Mouse (Mus musculus) ES-Bruce4 (cell line): ENCODE measurements around the gene Olr1. TPM values are rescaled to one million over a fixed set of nuclear protein-coding genes. Genes with fewer than 3 reads are reported as not detected.

ENCODE experiments used
- H3K27ac ChIP-seq: 2 replicates; pipeline ENCODE4 v1.5.1; 2012; ENCODE audit warnings: low read length, inconsistent platforms; ENCODE audit not compliant: insufficient read depth
- H3K27me3 ChIP-seq: 2 replicates; pipeline ENCODE4 v1.6.1; 2012; ENCODE audit warnings: mild to moderate bottlenecking, low read length, inconsistent platforms; ENCODE audit not compliant: control insufficient read depth, poor library complexity, insufficient read depth, severe bottlenecking
- H3K36me3 ChIP-seq: 2 replicates; pipeline ENCODE4 v1.6.1; 2012; ENCODE audit warnings: inconsistent platforms, mild to moderate bottlenecking, low read length, moderate library complexity; ENCODE audit not compliant: control insufficient read depth, poor library complexity, insufficient read depth, severe bottlenecking
- H3K4me1 ChIP-seq: one replicate; pipeline ENCODE4 v1.8.1; 2011; ENCODE audit warnings: low read length; ENCODE audit not compliant: control insufficient read depth, insufficient read depth
- H3K4me3 ChIP-seq: 2 replicates; pipeline ENCODE4 v1.5.1; 2011; ENCODE audit warnings: low read depth, mild to moderate bottlenecking, low read length
- H3K9ac ChIP-seq: 2 replicates; pipeline ENCODE4 v1.6.1; 2012; ENCODE audit warnings: low read depth, mild to moderate bottlenecking, inconsistent platforms; ENCODE audit not compliant: poor library complexity, severe bottlenecking
- H3K9me3 ChIP-seq: replicated peaks from 2 replicates; pipeline ENCODE4 v1.6.1; 2012; ENCODE audit warnings: mild to moderate bottlenecking, low read length, inconsistent platforms; ENCODE audit not compliant: control insufficient read depth, poor library complexity, insufficient read depth, severe bottlenecking
- CTCF ChIP-seq: IDR thresholded peaks from one replicate; pipeline ENCODE4 v1.8.1; 2011; ENCODE audit warnings: low read depth, low read length
- EP300 ChIP-seq: IDR thresholded peaks from 2 replicates; pipeline ENCODE4 v1.6.1; 2011; ENCODE audit warnings: low read depth, low read length; ENCODE audit not compliant: insufficient read depth
- POLR2A ChIP-seq: IDR thresholded peaks from one replicate; pipeline ENCODE4 v1.8.1; 2011; ENCODE audit warnings: low read length; ENCODE audit not compliant: insufficient read depth
- polyA plus RNA-seq: library from polyadenylated mRNA; stranded (reverse); fragments of >200 nt; gene quantifications from 2 replicates; pipeline ENCODE4 v1.2.4, GENCODE M21; 2011; ENCODE audit warnings: low read depth; ENCODE audit not compliant: missing spikeins, insufficient read depth, insufficient read length

The Olr1 gene
- polyA plus RNA-seq, 1 experiment, result 1.3 TPM

GRCm38 (mm10) chr6:129515068-129515467 lies 8.1 kb upstream of the Olr1 start:
- Histone ChIP-seq H3K36me3 (no peaks in the 10 kb centered on the region), H3K27ac (no peak overlapping the region), H3K9ac (no peak overlapping the region), H3K27me3 (no peaks in the 10 kb centered on the region), H3K9me3 (no peaks in the 10 kb centered on the region), H3K4me3 (no peak overlapping the region), H3K4me1 (no peaks in the 10 kb centered on the region)
- TF ChIP-seq POLR2A (no peak), CTCF (no peak), EP300 (no peak)

GRCm38 (mm10) chr6:129514376-129514775 lies 7.4 kb upstream of the Olr1 start:
- no peak overlapping the region for H3K9ac ChIP-seq
- H3K4me3 ChIP-seq, result no peak overlapping the region
- no peak overlapping the region for H3K27ac ChIP-seq
- H3K36me3 ChIP-seq, result no peaks in the 10 kb centered on the region
- no peaks in the 10 kb centered on the region for H3K4me1 ChIP-seq
- H3K27me3 ChIP-seq, result no peaks in the 10 kb centered on the region
- no peaks in the 10 kb centered on the region for H3K9me3 ChIP-seq
- TF ChIP-seq POLR2A (no peak), EP300 (no peak), CTCF (no peak)

DNA sequence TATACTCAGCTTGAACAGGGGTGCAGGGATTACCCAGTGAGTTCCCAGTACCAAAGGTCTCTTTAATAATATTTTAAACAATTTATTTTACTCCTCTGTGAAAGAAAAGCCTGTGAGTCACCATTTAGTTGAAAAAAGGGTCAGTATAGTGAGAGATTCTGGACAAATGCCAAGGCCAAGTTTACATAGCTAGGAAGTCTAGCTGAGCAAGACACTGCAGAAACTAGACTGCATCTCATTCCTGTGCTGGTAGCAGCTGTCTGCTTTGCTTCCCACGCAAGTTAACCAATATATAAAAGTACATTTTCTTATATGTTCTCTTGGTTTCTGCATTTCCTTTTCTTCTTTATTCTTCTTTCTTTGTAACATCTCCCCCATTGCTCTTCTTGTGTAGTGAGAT lies 6.4 kb upstream of the Olr1 start:
- no peak overlapping the region for H3K27ac ChIP-seq

DNA sequence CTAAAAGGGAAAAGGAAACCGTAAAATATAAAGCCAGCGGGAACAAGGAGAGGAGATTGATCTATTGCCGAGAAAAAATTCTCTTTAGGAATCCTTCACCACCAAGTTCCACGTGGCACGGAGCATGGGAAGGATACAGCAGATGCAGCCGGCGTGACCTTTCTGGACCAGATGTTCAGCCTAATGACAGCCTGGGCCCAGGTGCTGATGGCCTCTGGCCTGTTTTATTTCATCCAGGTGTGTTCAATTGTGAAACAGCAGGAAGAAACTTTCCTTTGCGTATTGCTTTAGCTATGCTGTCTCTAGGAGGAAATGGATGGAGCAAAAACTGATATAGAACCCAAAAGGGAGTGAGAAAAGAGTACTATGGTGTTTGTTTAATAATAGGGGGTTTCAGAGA lies 5.9 kb upstream of the Olr1 start:
- H3K27ac ChIP-seq, result no peak overlapping the region
- H3K9me3 ChIP-seq, result no peaks in the 10 kb centered on the region
- H3K9ac ChIP-seq, result no peak overlapping the region
- no peak overlapping the region for H3K4me3 ChIP-seq
- no peaks in the 10 kb centered on the region for H3K36me3 ChIP-seq
- H3K27me3 ChIP-seq, result no peaks in the 10 kb centered on the region
- no peaks in the 10 kb centered on the region for H3K4me1 ChIP-seq
- TF ChIP-seq CTCF, result no peak
- no peak for TF ChIP-seq POLR2A
- no peak for TF ChIP-seq EP300

More for the DNA sequence above, 6.4 kb upstream of the Olr1 start:
- no peak overlapping the region for H3K4me3 ChIP-seq
- H3K9ac ChIP-seq, result no peak overlapping the region
- no peaks in the 10 kb centered on the region for H3K27me3 ChIP-seq
- H3K4me1 ChIP-seq, result no peaks in the 10 kb centered on the region
- H3K36me3 ChIP-seq, result no peaks in the 10 kb centered on the region
- no peaks in the 10 kb centered on the region for H3K9me3 ChIP-seq
- TF ChIP-seq POLR2A, result no peak
- no peak for TF ChIP-seq EP300
- TF ChIP-seq CTCF, result no peak

GRCm38 (mm10) chr6:129512367-129512766 lies 5.4 kb upstream of the Olr1 start, which contains the start of gene Tmem52b:
TSS of gene Tmem52b (plus strand) at chr6:129512555.
- Histone ChIP-seq H3K9me3 (no peaks in the 10 kb centered on the region), H3K27me3 (no peaks in the 10 kb centered on the region), H3K4me3 (no peak within 1 kb of the TSS), H3K9ac (no peak within 1 kb of the TSS), H3K27ac (no peak within 1 kb of the TSS), H3K36me3 (no peaks in the 10 kb centered on the region), H3K4me1 (no peaks in the 10 kb centered on the region)
- TF ChIP-seq POLR2A (no peak), CTCF (no peak), EP300 (no peak)

GRCm38 (mm10) chr6:129510120-129510911 lies 3.4 kb upstream of the Olr1 start:
- Histone ChIP-seq H3K9ac (no peak overlapping the region), H3K4me3 (no peak overlapping the region), H3K27me3 (no peaks in the 10 kb centered on the region), H3K36me3 (no peaks in the 10 kb centered on the region), H3K4me1 (no peaks in the 10 kb centered on the region), H3K27ac (no peak overlapping the region), H3K9me3 (no peaks in the 10 kb centered on the region)
- TF ChIP-seq EP300 (no peak), CTCF (no peak), POLR2A (no peak)
